Mouse (Mus musculus) central nervous system, embryonic 18 days (tissue): Measurements from ENCODE around the gene Rftn1. TPM values are rescaled to one million over a fixed set of nuclear protein-coding genes. Genes with fewer than 3 reads are reported as not detected.

ENCODE experiments used
- polyA plus RNA-seq: library from polyadenylated mRNA; depleted of rRNA; stranded (reverse); fragments of >200 nt; gene quantifications from 2 replicates; pipeline ENCODE4 v1.2.3, GENCODE M21; 2012; rRNA removed

Gene Rftn1
- 18.3 and 19.9 TPM in 2 replicates for polyA plus RNA-seq

GRCm38 (mm10) chr17:50190131-50191015 lies at the start of gene Rftn1:
Rftn1 (minus strand) TSS chr17:50190674.

Other genes with a start within 250 kb of the Rftn1 start
- gene Dazl, start 103.0 kb upstream of the Rftn1 start, polyA plus RNA-seq: 0.78 and 1.1 TPM in 2 replicates